Mouse (Mus musculus): ENCODE data around the gene Cnih2.
"Not testable (repeated sequence)": the region's sequence is repeated elsewhere in the genome, so short reads cannot be mapped to it uniquely, and the experiment has no call there.

Gene Cnih2

DNA sequence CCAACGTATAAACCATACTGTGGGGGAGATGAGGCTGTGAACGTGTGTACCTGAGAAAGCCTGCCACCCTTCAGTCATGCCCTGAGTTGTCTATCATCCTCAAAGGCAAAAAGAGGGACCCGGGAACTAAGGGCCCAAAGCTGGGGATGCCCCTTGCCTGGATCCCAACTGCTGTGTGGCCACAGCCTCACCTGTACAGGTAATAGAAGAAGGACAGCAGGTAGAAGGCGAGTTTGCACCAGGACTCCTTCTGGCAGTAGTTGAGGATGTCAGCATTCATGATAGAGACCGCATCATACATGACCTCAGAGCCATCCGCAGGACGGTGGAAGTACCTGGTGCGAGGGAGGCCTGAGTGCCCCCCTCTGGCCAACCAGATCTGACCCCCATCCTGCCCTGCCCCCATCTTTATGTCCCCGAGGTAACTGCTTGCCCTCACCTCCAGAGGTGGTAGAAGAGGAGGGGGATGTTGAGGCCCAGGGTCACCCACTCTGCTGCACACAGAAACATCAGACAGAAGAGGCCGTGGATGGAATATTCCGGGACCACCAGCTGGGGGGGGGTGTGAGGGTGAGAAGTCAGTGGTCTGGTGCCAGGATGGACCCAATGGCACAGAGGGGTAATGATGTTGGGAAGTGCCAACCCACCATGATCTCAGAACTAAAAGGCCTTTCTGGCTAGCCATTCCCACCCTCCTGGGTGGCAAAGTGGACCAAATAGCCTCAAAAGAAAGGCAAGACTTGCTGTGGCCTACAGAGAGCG is 4.7 kb downstream of the Cnih2 start:
- no peak for DNase-seq

DNA sequence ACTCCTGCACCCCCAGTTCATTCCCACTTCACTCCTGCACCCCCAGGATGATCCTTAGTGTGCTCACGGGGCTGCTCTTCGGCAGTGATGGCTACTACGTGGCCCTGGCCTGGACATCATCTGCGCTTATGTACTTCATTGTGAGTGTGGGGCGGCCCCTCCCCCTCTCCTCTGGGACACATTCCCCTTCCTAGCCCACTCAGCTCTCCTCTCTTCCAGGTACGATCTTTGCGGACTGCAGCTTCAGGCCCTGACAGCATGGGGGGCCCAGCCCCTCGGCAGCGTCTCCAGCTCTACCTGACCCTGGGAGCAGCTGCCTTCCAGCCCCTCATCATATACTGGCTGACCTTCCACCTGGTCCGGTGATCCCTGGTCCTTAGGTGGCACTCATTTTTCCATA is 6.2 kb downstream of the Cnih2 start:
- DNase-seq: no peak

DNA sequence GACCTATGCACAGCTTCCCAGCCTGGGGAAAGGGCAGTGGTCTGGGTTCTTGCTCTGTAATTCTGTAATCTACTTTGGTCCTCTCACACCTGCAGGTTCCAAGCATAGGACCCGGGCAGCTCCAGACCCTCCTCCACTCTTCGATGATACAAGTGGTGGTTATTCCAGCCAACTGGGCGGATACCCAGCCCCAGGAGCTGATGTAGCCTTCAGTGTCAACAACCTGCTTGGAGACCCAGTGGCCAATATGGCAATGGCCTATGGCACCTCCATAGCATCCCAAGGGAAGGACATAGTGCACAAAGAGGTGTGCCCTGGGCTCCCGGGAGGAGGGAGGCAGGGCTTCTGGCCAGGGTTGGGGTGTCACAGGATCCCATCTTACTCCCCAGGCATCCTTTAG is 9.0 kb downstream of the Cnih2 start:
- no peak for DNase-seq

DNA sequence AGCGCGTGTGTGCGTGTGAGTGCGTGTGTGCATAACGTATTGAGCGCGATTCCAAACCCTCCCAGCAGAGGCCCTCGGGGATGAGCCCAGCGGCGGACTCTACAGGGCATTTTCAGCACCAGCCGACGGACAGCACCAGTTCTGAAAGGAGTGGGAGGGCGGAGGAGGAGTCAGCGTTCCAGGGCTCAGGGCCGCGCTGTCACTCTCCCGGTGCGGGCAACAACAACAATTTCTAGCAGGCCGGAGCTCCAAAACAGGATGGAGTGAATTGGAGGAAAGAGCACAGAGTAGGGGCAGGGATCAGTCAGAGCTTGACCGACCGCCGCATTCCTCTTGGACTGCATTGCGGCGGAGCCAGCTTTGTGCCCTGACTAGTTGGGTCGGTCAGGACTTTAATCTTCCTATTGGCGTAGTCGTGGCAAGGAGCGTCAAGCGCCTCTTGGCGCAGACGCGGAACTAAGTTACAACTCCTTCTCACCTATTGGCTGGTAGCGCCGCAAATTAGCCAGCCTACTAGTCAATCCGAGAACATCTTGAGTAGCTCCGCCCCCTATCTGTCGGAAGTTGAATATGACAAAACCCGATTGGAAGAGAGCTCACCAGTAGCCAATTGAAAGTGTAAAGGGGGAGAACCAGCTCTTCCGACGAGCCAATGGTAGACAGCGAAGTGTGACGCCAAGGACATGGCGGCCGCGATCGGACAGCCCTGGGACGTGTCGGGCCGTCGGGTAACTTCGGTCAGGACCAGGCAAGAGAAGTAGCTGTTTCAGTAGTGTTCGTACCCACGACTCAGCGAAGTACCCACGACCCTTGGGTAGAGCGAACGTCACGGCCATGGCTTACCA is 10.2 kb downstream of the Cnih2 start, which contains the start of gene Yif1a:
TSS of gene Yif1a (plus strand) at position 655 of the 845 bp plus-strand sequence.
- peak; percentile 92 for DNase-seq

DNA sequence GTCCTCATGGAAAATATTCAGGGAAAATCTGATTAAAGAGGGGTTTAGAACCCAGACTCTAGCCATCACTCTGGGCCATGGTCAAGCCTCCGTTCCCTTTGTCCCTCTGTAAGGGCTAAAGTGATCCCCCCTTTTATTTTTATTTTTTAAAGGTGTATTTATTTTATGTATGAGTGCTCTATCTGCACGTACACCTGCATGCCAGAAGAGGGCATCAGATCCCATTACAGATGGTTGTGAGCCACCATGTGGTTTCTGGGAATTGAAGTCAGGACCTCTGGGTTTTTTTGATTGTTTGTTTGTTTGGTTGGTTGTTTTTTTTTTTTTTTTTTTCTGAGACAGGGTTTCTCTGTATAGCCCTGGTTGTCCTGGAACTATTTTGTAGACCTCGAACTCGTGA is 11.8 kb downstream of the Cnih2 start:
- DNase-seq: not testable (repeated sequence)

DNA sequence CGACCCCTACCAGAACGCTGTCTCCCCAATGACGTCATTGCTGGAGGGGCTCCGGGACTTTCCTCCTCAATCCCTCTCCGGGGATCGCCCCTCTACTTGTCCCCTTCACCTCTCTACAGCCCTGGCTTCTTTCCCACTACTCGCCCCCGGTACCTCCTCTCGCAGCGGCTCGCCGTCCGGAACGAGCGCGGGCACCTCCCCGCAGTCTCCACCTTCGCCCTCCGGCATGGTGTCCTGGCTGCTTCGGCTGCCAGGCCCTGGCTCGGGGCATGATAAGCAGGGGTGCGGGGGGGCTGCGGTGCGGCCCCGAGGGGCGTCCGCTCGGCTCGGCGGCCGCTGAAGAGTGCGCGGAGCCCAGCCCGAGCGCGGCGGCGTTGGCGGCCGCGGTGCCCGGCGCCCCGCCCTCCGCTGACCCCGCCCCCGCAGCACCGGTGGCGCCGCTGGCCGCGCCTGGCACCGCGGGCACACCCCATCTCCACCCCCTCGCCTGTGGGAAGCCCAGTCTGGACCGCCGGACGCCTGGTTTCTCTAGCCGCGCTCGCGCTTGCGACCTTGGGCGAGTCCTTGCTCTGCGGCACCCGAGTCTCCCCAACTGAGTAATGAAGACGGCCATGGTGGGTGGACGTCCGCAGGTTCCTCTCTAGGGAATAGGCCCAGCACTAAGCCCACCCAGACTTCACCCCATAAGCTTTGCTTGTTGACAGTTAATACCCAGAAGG is 13.0 kb downstream of the Cnih2 start, which contains the start of gene Tmem151a:
TSS of gene Tmem151a (minus strand) at position 387 of the 719 bp plus-strand sequence.
- DNase-seq: no peak

DNA sequence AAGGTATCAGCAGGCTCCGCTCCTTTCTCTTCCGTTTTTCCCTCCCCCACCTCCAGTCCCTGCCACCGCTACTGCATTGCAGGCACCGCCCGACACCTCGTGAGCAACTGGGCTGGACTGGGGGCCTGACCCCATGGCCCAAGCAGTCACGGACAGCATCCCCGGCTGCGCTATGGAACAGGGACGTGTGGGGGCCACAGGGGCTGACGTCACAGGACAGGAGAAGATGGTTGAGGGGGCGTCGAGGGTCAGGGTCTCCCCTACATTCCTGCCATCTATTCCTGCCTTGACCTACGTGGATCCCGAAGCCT is 13.5 kb downstream of the Cnih2 start:
- DNase-seq: no peak

DNA sequence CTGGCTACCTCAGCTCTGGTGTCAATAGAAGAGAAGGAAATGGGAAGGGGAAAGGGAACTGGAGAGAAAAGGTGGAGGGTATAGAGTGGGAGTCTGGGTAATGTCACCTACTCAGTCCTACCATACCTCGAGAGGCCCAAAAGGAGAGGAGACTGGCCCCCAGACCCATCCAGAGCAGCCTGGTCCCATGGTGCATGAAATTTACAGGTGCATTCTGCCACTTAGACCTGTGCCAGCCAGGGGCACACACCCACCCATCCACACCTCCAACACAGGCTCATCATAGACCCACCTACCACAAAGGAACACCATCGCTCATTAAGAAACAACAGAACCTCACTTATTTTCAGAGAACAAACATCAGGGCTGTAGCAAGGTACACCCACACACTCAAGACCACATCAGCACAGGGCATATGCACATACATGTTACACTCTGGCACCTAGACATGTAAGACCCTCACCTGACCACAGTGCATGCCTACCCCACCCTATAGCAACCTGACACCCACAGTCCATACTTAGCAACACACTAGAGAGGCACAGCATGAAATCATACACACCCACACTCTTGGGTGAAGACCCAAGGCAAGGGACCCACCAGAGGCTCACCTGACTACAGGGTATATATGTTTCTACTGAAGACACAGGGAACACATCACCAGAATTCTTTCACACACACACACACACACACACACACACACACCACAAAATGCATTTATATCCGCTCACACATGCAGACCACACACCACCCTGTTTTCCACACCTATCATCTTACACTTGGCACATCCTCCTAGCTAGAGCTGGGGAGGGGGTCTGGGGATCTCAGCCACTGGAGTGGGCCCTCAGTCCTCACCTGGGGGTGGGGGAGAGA is 14.1 kb downstream of the Cnih2 start:
- DNase-seq: no peak

DNA sequence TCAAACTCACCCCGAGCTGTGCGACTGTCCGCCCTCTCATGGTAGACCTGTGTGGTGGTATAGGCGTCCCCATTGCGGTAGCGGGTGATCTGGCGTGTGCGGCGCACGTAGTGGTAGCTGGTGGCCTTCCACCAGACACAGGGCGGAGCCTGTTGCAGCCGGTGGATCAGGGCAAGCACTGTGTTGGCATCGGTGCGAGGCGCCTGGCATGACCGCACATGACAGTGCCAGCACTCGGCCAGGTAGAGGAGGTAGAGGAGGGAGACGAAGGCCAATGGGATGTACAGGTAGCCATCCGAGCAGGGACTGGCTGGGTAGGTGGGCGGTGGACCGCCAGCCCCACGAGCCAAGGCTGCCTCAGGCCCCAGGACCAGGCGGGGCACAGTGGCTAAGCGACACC is 15.7 kb downstream of the Cnih2 start:
- no peak for DNase-seq

DNA sequence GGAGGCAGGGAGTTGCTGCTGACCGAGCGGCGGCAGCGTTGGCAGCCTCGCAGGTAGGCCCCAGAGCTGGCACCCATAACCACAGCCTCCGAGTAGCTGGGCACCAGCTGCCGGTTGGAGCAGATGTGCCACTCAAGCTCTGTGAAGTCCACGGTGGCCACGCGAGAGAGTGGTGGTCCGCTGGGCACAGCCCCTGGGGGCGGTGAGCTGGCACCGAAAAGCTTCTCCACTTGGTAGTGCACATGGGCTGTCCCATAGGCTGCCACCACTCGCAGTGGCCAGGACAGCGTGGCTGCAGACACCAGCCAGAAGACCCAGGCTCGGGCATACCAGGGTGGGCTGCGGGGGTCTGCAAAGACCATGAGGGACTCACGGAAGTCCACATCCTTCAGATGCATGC is 16.3 kb downstream of the Cnih2 start:
- no peak for DNase-seq

DNA sequence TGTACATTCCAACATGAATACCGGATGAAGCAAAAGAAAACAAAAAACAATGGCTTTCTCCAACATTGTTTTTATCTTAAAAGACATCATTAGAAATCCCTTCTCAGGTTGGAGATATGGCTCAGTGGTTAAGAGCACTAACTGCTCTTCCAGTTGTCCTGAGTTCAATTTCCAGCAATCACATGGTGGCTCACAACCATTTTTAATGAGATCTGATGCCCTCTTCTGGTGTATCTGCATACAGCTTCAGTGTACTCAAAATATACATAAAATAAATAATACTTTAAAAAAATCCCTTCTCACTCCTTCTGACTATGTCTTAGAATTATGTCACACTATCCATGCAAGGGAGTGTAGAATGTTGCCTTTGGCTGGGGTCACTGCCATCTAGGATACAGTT is 19.0 kb downstream of the Cnih2 start:
- DNase-seq: no peak

DNA sequence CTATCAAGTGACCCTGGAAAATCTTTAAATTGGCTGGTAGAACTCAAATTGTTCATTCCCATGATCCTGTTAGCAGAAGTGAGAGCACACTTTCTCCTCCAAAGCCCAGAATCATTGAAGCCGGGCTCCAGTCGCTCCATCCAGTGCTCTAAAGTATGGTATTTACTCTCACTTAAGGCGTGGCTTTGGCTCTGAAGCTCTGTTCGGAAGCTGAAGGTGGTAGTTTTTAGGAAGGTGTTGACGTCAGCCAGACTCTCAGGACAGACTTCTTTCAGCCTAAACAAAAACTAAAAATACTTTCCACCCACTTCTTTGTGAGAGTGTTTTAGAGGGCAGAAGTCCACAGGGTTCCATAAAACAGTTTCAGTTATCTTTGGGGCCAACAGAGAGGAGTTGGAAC is 24.8 kb downstream of the Cnih2 start:
- DNase-seq: no peak

DNA sequence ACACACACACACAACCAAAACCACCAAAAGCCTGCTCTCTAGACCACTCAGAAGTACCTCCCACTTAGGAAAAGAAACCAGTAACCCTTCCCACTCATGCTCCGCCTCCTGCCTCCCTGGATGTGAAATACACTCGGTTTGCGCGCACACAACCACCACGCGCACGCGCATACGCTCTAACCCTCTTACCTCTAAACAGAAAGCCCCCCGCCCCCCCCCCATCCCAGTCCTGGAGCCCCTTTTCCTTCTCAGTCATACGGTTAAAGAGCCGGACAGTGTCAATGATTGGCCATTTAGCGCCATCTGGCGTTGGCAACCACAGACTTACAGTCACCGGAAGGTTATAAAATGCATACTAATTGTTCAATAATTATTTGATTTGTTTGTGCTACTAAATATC is 25.3 kb downstream of the Cnih2 start:
- peak; percentile 32 for DNase-seq

DNA sequence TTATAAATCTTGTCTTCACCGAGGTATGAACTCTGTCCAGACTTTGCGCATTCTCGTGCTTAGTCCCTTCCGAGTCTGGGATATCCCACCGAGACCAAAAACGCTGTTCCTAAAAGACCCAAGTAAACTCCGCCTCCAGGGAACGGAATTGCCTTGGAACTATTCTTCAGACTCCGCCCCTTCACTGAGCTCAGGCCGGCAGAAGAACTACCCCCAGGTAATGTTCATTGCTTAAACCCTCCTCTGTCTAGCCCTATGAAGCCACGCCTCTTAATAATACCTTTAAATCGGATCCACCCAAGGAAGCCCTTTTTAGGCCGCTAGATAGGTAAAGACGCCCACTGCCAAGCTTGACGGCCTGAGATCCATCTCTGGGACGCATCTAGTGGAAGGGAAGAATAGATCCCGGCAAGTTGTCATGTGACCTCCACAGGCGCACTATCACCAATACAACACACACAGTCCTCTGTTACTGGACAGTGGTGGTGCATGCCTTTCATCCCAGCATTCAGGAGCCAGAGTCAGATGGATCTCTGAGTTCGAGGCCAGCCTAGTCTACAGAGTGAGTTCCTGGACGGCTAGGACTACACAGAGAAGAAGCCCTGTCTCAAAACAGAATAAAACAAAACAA is 25.8 kb downstream of the Cnih2 start:
- DNase-seq: no peak

DNA sequence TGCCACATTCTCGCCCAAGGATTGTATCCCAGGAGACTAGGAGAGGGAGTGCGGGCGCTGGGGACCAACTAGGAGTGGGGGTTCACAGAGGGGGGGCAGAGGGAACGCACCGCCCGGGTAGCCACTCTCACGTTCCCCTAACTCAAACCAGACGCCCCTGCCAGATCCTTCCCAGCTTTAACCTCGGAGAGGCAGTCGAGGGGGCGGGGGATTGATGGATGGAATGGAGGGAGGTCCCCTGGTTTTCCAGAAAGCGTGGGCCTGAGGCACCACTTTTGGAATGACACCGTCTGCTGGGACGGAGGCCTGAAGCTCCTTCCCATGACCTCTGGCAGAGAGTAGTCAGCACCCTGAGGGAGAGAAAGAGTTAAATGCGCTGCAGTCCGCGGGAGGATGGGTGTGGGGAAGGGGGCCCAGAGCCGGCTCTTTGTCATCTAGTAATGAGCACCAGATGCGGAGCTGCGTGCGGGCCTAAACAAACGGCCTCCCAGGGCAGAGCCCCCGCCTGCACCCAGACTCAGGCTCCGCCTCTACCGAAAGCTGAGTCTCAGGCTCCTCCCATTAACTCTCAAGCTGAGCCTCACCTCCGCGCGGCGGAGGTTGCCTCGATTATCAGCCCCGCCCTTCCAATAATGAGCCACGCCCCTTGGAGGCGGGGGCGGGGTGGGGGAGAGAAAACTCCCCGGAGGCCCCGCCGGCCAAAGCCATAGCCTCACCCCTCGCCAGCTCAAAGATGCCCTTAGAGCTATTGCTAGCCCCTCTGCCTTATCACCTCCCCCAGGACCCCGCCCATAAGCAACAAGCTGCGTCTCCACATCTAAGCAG is 26.6 kb downstream of the Cnih2 start:
- DNase-seq: no peak

DNA sequence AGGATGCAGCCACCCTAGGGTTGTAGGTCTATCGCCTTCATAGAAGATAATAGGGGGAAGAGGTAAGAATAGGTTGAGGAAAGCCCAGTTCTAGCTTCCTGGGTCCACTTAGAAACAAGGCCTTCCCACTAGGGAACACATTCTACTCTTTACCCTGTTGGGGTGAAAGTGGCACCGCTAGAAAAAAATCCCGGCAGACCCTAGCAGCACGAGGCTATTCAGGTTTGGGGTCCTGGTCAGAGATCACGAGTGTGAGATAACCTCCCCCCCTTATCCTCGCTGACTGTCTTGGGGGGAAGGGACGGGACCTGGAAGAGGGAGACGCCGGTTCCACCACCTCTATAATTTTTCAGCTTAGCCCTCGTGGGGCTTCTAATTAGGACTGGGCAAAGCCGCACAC is 27.2 kb downstream of the Cnih2 start:
- DNase-seq: no peak

DNA sequence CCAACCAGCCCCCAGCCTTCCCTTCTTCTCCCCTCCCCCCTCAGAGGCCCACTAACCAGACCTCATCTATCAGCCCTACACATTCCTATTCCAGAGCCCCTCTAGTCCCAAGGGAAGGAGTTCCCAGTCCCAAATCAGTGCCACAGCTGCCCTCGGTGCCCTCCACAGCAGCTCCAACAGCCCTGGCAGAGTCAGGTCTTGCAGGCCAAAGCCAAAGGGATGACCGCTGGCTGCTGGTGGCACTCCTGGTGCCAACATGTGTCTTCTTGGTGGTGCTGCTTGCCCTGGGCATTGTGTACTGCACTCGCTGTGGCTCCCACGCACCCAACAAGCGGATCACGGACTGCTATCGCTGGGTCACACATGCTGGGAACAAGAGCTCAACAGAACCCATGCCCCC is 28.3 kb downstream of the Cnih2 start:
- no peak for DNase-seq

DNA sequence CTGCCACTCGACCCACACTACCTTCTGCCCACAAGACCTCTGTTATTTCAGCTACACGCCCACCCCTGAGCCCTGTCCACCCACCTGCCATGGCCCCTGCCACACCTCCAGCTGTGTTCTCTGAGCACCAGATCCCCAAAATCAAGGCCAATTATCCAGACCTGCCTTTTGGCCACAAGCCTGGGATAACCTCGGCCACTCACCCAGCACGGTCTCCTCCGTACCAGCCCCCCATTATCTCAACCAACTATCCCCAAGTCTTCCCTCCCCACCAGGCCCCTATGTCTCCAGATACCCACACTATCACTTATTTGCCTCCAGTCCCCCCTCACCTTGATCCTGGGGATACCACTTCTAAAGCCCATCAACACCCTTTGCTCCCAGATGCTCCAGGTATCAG is 28.8 kb downstream of the Cnih2 start:
- DNase-seq: no peak

DNA sequence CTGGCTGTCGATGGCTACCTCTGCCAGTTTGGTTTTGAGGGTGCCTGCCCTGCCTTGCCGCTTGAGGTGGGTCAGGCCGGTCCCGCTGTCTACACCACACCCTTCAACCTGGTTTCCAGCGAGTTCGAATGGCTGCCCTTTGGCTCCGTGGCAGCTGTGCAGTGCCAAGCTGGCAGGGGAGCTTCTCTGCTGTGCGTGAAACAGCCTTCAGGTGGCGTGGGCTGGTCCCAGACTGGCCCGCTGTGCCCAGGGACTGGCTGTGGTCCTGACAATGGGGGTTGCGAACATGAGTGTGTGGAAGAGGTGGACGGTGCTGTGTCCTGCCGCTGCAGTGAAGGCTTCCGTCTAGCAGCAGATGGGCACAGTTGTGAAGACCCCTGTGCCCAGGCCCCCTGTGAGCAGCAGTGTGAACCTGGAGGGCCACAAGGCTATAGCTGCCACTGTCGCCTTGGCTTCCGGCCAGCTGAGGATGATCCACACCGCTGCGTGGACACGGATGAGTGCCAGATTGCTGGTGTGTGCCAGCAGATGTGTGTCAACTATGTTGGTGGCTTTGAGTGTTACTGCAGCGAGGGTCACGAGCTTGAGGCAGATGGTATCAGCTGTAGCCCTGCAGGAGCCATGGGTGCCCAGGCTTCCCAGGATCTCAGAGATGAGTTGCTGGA is 29.6 kb downstream of the Cnih2 start:
- no peak for DNase-seq

DNA sequence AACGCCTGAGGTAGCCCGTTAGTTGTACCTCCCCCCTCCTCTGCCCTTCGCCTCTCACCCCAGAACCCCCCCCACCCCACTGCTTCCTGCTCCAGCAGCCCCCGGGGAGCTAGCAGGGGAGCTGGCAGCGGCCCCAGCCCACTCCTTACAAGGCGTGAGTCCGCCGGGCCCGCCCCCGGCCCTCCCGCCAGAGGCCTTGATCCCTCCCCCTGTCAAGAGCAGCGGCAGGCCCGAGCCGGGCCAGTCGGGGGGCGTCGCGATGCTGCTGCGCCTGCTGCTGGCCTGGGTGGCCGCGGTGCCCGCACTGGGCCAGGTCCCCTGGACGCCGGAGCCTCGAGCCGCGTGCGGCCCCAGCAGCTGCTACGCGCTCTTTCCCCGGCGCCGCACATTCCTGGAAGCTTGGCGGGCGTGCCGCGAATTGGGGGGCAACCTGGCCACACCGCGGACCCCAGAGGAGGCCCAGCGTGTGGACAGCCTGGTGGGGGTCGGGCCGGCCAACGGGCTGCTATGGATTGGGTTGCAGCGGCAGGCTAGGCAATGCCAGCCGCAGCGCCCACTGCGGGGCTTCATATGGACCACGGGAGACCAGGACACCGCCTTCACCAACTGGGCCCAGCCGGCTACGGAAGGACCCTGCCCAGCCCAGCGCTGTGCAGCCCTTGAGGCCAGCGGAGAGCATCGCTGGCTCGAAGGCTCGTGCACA is 30.3 kb downstream of the Cnih2 start, which contains the start of gene Cd248:
TSS of gene Cd248 (plus strand) at position 212 of the 703 bp plus-strand sequence.
- no peak for DNase-seq
